Mouse (Mus musculus) ES-Bruce4 (cell line): ENCODE results near the gene Zfp462. TPM values are rescaled to one million over a fixed set of nuclear protein-coding genes. Genes with fewer than 3 reads are reported as not detected.
"Not testable (repeated sequence)": the region's sequence is repeated elsewhere in the genome, so short reads cannot be mapped to it uniquely, and the experiment has no call there.

Source experiments
- H3K27ac ChIP-seq: 2 replicates; pipeline ENCODE4 v1.5.1; 2012; ENCODE audit warnings: low read length, inconsistent platforms; ENCODE audit not compliant: insufficient read depth
- H3K27me3 ChIP-seq: 2 replicates; pipeline ENCODE4 v1.6.1; 2012; ENCODE audit warnings: mild to moderate bottlenecking, low read length, inconsistent platforms; ENCODE audit not compliant: control insufficient read depth, poor library complexity, insufficient read depth, severe bottlenecking
- H3K36me3 ChIP-seq: 2 replicates; pipeline ENCODE4 v1.6.1; 2012; ENCODE audit warnings: inconsistent platforms, mild to moderate bottlenecking, low read length, moderate library complexity; ENCODE audit not compliant: control insufficient read depth, poor library complexity, insufficient read depth, severe bottlenecking
- H3K4me1 ChIP-seq: one replicate; pipeline ENCODE4 v1.8.1; 2011; ENCODE audit warnings: low read length; ENCODE audit not compliant: control insufficient read depth, insufficient read depth
- H3K4me3 ChIP-seq: 2 replicates; pipeline ENCODE4 v1.5.1; 2011; ENCODE audit warnings: low read depth, mild to moderate bottlenecking, low read length
- H3K9ac ChIP-seq: 2 replicates; pipeline ENCODE4 v1.6.1; 2012; ENCODE audit warnings: low read depth, mild to moderate bottlenecking, inconsistent platforms; ENCODE audit not compliant: poor library complexity, severe bottlenecking
- H3K9me3 ChIP-seq: replicated peaks from 2 replicates; pipeline ENCODE4 v1.6.1; 2012; ENCODE audit warnings: mild to moderate bottlenecking, low read length, inconsistent platforms; ENCODE audit not compliant: control insufficient read depth, poor library complexity, insufficient read depth, severe bottlenecking
- CTCF ChIP-seq: IDR thresholded peaks from one replicate; pipeline ENCODE4 v1.8.1; 2011; ENCODE audit warnings: low read depth, low read length
- EP300 ChIP-seq: IDR thresholded peaks from 2 replicates; pipeline ENCODE4 v1.6.1; 2011; ENCODE audit warnings: low read depth, low read length; ENCODE audit not compliant: insufficient read depth
- POLR2A ChIP-seq: IDR thresholded peaks from one replicate; pipeline ENCODE4 v1.8.1; 2011; ENCODE audit warnings: low read length; ENCODE audit not compliant: insufficient read depth
- polyA plus RNA-seq: library from polyadenylated mRNA; stranded (reverse); fragments of >200 nt; gene quantifications from 2 replicates; pipeline ENCODE4 v1.2.4, GENCODE M21; 2011; ENCODE audit warnings: low read depth; ENCODE audit not compliant: missing spikeins, insufficient read depth, insufficient read length

Zfp462 gene
- polyA plus RNA-seq, 1 experiment, result 124 TPM

- Histone ChIP-seq H3K9ac (no peak overlapping the region), H3K27ac (no peak overlapping the region)
- TF ChIP-seq POLR2A (no peak), EP300 (no peak)
These were observed 21.5 kb upstream of the Zfp462 start for GRCm38 (mm10) chr4:54923386-54923785.

GRCm38 (mm10) chr4:54924306-54924705 is 20.5 kb upstream of the Zfp462 start:
- H3K9me3 ChIP-seq, result no peaks in the 10 kb centered on the region
- peaks cover 2% of the 10 kb centered on the region for H3K4me1 ChIP-seq
- no peaks in the 10 kb centered on the region for H3K36me3 ChIP-seq
- no peak for TF ChIP-seq EP300
- TF ChIP-seq CTCF, result no peak
- no peak for TF ChIP-seq POLR2A
- H3K4me3 ChIP-seq, result no peak overlapping the region
- H3K27me3 ChIP-seq, result no peaks in the 10 kb centered on the region
- no peak overlapping the region for H3K27ac ChIP-seq
- H3K9ac ChIP-seq, result no peak overlapping the region

More at GRCm38 (mm10) chr4:54923386-54923785, 21.5 kb upstream of the Zfp462 start:
- Histone ChIP-seq H3K4me3 (no peak overlapping the region), H3K36me3 (no peaks in the 10 kb centered on the region), H3K4me1 (peaks cover 2% of the 10 kb centered on the region), H3K27me3 (no peaks in the 10 kb centered on the region), H3K9me3 (no peaks in the 10 kb centered on the region)

GRCm38 (mm10) chr4:54926456-54926855 is 18.4 kb upstream of the Zfp462 start:
- H3K36me3 ChIP-seq, H3K9me3 ChIP-seq, H3K9ac ChIP-seq, H3K4me1 ChIP-seq, H3K27me3 ChIP-seq, H3K4me3 ChIP-seq: not testable (repeated sequence)
- peak overlapping the region; percentile 53 for H3K27ac ChIP-seq
- TF ChIP-seq EP300, result 0 out of 2 replicates have a peak, but pooled peaks have one; percentile 29

GRCm38 (mm10) chr4:54927321-54928062 is 17.4 kb upstream of the Zfp462 start:
- H3K27me3 ChIP-seq, H3K4me1 ChIP-seq, H3K9ac ChIP-seq, H3K4me3 ChIP-seq, H3K36me3 ChIP-seq, H3K9me3 ChIP-seq: not testable (repeated sequence)
- H3K27ac ChIP-seq, result peak overlapping the region; percentile 32; the same call in 1 of the 2 replicates

- Histone ChIP-seq H3K4me1 (peaks cover 5% of the 10 kb centered on the region), H3K9me3 (no peaks in the 10 kb centered on the region), H3K27ac (no peak overlapping the region), H3K27me3 (no peaks in the 10 kb centered on the region), H3K4me3 (no peak overlapping the region), H3K9ac (no peak overlapping the region), H3K36me3 (no peaks in the 10 kb centered on the region)
- TF ChIP-seq CTCF, result no peak
- no peak for TF ChIP-seq POLR2A
These were observed 15.2 kb upstream of the Zfp462 start for GRCm38 (mm10) chr4:54929686-54930085.

GRCm38 (mm10) chr4:54932668-54933067 is 12.2 kb upstream of the Zfp462 start:
- Histone ChIP-seq H3K9ac (no peak overlapping the region), H3K27me3 (no peaks in the 10 kb centered on the region), H3K4me3 (no peak overlapping the region), H3K27ac (peak overlapping the region; percentile 72; the same call in 1 of the 2 replicates), H3K36me3 (no peaks in the 10 kb centered on the region), H3K9me3 (no peaks in the 10 kb centered on the region), H3K4me1 (peaks cover 3% of the 10 kb centered on the region)
- TF ChIP-seq CTCF (no peak), POLR2A (no peak), EP300 (peak; percentile 73)
